Mouse (Mus musculus) heart, postnatal 25 days (tissue): ENCODE measurements around the gene Clcn6. TPM values are rescaled to one million over a fixed set of nuclear protein-coding genes. Genes with fewer than 3 reads are reported as not detected.

ENCODE experiments used
- total RNA-seq, 2 experiments: library from RNA; stranded (reverse); gene quantifications; 2 replicates each; pipeline ENCODE4 v1.2.3; 2021

Clcn6 gene
- total RNA-seq, 2 experiments from 2014 or later, result 8.6 to 8.7 TPM

Other genes with a start within 250 kb of the Clcn6 start
- gene Zfp984, start 229.0 kb downstream of the Clcn6 start, total RNA-seq, result 1 to 10 TPM; 1.9 to 2.7 TPM
- 10 to 100 TPM; 11.4 to 11.8 TPM for gene Zfp933, start 190.5 kb downstream of the Clcn6 start, total RNA-seq
- 1 to 10 TPM; 6.9 to 8.0 TPM for gene Miip, start 170.0 kb downstream of the Clcn6 start, total RNA-seq
- gene Fv1, start 169.8 kb downstream of the Clcn6 start, total RNA-seq, result 10 to 100 TPM; 23.8 to 26.4 TPM
- 100 to 1,000 TPM; 689 to 706 TPM for gene Mfn2, start 134.1 kb downstream of the Clcn6 start, total RNA-seq
- gene Plod1, start 102.1 kb downstream of the Clcn6 start, total RNA-seq, result 10 to 100 TPM; 79.5 to 97.6 TPM
- gene 2510039O18Rik, start 97.9 kb downstream of the Clcn6 start, total RNA-seq, result 10 to 100 TPM; 36.4 to 39.3 TPM
- 100 to 1,000 TPM; 169 to 448 TPM for gene Nppb, start 53.0 kb downstream of the Clcn6 start, total RNA-seq
- gene Nppa, start 38.1 kb downstream of the Clcn6 start, total RNA-seq, result 1,000 to 10,000 TPM; 2,183 to 2,475 TPM
- 10 to 100 TPM in 1 of 2 experiments, 1 to 10 TPM in 1; 9.7 to 11.3 TPM for gene Mthfr, start 256 bp upstream of the Clcn6 start, total RNA-seq
- gene Agtrap, start 49.2 kb upstream of the Clcn6 start, total RNA-seq, result 10 to 100 TPM; 43.0 to 43.5 TPM
- 10 to 100 TPM; 11.9 to 12.8 TPM for gene Mad2l2, start 91.6 kb upstream of the Clcn6 start, total RNA-seq
- gene Draxin, start 91.9 kb upstream of the Clcn6 start, total RNA-seq, result under 1 TPM; 0.05 to 0.11 TPM
- 10 to 100 TPM; 34.5 to 37.5 TPM for gene Fbxo6, start 113.3 kb upstream of the Clcn6 start, total RNA-seq
- 10 to 100 TPM; 16.0 to 16.9 TPM for gene Fbxo44, start 121.7 kb upstream of the Clcn6 start, total RNA-seq
- gene Fbxo2, start 121.8 kb upstream of the Clcn6 start, total RNA-seq, result under 1 TPM in 1 of 2 experiments, not detected in 1; 0.20 TPM
- gene Disp3, start 249.1 kb upstream of the Clcn6 start, total RNA-seq, result not detected